Mouse (Mus musculus): Measurements from ENCODE around the gene Gm20683.

DNA sequence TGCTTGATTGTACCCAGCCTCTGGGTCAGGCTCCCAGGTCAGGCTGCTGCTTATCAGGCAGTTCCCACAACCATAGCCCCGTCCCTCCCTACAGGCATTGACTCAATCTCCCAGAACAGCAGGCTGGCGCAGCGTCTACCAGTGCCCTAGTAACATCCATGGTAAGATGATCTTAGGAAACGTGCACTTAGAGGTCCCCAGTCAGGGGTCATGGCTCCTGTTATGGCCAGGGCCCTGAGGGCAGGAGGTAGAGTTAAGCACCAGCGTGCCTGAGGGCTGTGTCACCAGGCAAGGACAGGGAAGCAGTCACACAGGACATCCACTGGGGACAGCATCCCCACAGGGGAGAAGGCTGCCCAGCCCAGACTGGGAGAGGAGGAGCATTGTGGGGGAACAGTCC, 40.7 kb upstream of the Gm20683 start:
- TF ChIP-seq EP300 (IDR thresholded peaks at IDR 0.05; ENCODE audit: low read depth) = no peak
- peak; percentile 31; the same call in 1 of the 2 replicates for TF ChIP-seq CTCF (IDR thresholded peaks at IDR 0.05; ENCODE audit: low read depth)
